Mouse (Mus musculus) frontal cortex, adult 2 months (tissue): ENCODE measurements around the gene Frmpd4. TPM values are rescaled to one million over a fixed set of nuclear protein-coding genes. Genes with fewer than 3 reads are reported as not detected.

ENCODE experiments used
- DNase-seq, 2 experiments: peaks; one replicate each; pipeline ENCODE4 v3.0.0; 2022; ENCODE audit warnings: low spot score in 1 of 2; ENCODE audit errors: extremely low spot score in 1 of 2
- polyA plus RNA-seq: library from polyadenylated mRNA; depleted of rRNA; stranded (reverse); fragments of >200 nt; gene quantifications from 2 replicates; pipeline ENCODE4 v1.2.3, GENCODE M21; 2012

The Frmpd4 gene
- polyA plus RNA-seq, 1 experiment: 15.4 TPM

GRCm38 (mm10) chrX:168141051-168141450, 436.0 kb downstream of the Frmpd4 start:
- no peak for DNase-seq

DNA sequence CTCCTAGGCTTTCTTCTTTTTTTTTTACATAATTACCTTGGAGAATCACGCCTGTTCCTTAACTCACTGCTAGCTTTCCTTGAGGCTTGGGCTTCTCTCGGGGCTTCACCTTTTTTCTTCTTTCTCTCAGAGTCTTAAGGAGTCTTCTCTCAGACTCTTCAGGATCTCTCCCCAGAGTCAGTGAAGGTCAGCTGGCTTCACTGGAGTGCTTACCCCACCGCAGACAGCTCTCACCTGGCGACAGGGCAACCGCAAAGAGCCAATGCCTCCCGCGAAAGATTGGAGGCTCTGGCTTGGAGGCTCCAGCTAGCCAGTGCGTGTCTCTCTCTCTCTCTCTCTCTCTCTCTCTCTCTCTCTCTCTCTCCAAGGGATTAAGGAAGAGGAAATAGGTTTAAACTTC, 453.0 kb downstream of the Frmpd4 start:
- DNase-seq: no peak

DNA sequence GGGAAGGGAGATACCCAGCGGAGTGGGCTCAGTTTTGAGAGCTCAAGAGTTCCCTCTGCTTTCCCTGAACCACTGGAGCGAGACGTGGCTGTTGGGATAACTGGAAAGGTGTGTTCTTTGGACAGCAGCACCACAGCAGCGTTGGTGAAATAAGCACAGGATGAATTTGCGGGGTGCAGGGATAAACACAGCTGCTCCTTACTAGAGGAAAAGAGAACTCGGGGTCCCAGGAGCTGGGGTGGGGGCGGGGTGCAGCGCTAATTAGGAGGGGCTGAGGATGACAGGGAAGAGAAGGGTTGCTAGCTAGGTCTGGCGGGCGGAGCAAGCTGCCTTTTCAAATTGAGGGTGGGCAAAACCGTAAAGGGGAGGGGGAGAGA, 453.5 kb downstream of the Frmpd4 start:
- no peak for DNase-seq

DNA sequence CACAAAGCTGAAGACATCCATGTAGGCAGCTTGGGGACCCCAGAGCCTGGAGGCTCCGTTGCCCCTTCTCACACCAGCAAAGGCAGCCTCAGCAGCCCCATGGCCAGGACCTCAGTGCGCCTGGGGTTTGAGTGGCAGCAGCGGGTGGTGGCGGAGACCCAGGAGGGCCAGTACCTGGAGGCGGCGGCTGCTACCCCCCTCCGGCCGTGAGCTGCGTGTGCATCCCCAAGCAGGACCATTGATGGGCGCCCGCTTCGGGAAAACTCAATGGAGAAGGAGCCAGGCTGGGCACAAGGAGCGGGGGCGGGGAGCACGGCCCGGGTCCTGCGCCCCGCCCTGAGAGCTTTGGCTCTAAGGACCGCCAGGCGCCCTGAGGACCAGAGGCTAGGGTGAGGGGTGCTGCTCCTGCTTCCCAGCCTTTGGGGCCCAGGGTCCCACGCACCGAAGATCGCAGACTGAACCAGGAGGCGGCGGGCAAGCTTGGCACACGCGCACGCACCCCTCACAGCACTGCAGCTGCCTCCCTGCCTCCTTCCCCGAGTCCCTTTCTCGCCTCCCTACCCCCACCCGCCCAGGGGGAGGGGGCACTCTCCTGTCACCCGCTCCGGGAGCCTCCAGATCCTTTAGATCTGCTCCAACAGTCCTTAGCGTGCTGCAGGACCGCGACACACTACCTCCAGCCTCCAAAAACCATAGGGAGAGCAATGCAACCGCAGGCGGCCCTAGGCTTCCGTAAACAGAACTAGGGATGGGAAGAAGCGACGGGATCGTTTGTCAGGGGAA, 454.0 kb downstream of the Frmpd4 start:
- DNase-seq: peak in 1 of 2 experiments; percentile 44

GRCm38 (mm10) chrX:168041589-168041988, 535.4 kb downstream of the Frmpd4 start:
- DNase-seq: peak; percentile 6 to 61

- DNase-seq: no peak
These were observed 556.4 kb downstream of the Frmpd4 start for GRCm38 (mm10) chrX:168020574-168021145.

GRCm38 (mm10) chrX:168017792-168018191, 559.2 kb downstream of the Frmpd4 start:
- DNase-seq: no peak

DNA sequence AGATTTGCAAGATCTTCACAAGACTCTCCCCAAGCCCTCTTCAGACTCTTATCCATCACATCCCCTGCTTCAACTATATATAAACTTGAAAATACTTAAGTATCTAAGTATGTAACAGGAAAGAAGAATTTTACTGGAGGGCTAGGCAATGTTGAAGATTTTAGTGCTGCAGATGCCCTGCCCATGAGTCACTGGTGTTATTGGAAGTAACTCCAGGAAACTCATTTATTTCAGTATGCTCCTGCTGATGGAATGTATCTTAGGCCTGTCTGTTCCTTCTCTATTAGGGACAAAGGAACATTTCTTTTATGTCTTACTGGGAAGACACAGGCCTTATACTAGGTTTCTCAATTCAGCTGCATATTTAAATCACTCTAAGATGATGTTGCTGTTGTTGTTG, 592.2 kb downstream of the Frmpd4 start:
- DNase-seq: peak in 1 of 2 experiments; percentile 5

GRCm38 (mm10) chrX:167951207-167951606, 625.8 kb downstream of the Frmpd4 start:
- DNase-seq: no peak

- no peak for DNase-seq
These were observed 667.5 kb downstream of the Frmpd4 start for GRCm38 (mm10) chrX:167909483-167909882.

GRCm38 (mm10) chrX:167901046-167901445, 676.0 kb downstream of the Frmpd4 start:
- DNase-seq: no peak

GRCm38 (mm10) chrX:167854821-167855220, 722.2 kb downstream of the Frmpd4 start:
- no peak for DNase-seq

DNA sequence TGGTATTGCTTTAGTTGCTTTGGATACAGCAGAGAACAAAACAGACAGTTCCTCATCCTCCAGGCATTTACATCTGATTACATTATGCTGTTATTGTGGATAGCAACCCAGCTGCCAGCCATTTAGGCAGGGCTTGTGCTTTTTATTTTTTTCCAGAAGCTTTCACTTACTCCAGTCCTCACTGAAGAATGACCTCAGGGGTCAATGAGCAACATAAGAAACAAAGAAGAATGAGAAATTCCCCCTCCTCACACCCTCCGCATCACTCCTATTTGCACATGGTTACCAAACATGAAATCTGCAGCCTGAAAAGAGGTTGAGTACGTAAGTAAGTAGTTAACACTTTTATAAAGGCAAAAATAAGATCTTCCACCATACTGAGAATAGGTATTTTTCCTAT, 744.5 kb downstream of the Frmpd4 start:
- DNase-seq: no peak

DNA sequence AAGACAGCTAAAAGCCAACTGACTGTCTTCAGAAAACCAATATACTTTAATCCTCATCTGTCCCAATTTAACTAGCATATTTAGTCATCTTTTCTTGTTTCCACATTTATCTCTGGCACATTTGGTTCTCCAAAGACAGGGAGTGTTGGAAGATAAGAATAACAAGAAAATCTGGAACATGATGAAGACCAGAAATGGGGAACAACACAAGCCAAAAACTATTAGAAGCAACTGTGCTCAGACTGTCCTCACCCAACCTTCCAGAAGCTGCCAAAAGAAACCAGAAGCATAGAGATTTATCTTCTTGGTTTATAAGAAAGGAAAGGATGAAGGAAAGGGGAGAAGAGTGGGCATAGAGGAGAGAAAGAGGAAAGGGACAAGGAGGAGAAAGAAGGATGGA, 748.6 kb downstream of the Frmpd4 start:
- peak; percentile 6 to 45 for DNase-seq

- no peak for DNase-seq
These were observed 759.7 kb downstream of the Frmpd4 start for GRCm38 (mm10) chrX:167817363-167817762.

GRCm38 (mm10) chrX:167810120-167810519, 766.9 kb downstream of the Frmpd4 start:
- no peak for DNase-seq

GRCm38 (mm10) chrX:167808572-167808971, 768.5 kb downstream of the Frmpd4 start:
- DNase-seq: peak in 1 of 2 experiments; percentile 12

DNA sequence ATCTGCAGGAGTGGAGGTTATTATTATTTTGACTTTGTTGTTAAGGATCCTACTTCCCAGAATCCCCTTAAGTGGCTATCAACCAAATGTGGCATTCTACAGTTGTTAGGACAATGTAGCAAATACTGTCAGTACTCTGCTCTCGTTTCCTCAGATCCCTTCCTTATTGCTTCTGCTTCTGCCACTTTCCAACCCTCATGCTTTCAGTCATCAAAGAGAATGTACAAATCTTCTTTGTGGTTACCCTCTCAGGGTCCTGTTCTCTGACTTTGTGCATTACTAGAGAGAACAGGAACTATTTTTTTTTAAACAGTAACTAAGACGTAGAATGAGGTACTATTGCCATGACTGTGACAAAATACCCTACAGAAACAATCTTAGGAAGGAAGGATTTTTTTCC, 788.3 kb downstream of the Frmpd4 start:
- no peak for DNase-seq

- no peak for DNase-seq
These were observed 793.5 kb downstream of the Frmpd4 start for GRCm38 (mm10) chrX:167783526-167783925.

DNA sequence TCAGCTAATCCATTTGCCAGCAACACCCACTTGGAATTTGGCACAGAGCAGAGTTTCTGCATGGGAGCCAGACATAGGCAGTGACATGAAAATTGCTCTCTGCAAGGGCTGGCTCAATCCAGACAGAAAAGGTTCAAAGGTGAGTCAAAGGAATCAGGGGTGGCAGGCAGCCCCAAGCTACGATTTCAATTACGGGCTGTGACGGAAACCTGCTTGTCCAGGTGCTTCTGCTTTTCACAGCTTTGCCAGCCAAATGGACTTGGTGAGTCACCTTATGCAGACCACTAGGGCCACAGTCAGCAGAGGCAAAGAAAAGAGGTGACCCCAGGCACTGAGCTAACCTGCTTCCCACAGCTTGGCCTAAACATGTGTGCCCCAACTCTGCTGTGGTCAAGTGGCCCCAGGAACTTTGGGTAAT, 857.5 kb downstream of the Frmpd4 start:
- no peak for DNase-seq

- DNase-seq: no peak
These were observed 857.9 kb downstream of the Frmpd4 start for GRCm38 (mm10) chrX:167719092-167719491.

GRCm38 (mm10) chrX:167654806-167655495, 922.1 kb downstream of the Frmpd4 start:
- no peak for DNase-seq
